Mouse (Mus musculus): ENCODE data around the gene Ppp1r3a. TPM values are rescaled to one million over a fixed set of nuclear protein-coding genes. Genes with fewer than 3 reads are reported as not detected.
A peak's percentile ranks its signal among the peaks of the same experiment; 100 is the strongest.
"Not testable (repeated sequence)": the region's sequence is repeated elsewhere in the genome, so short reads cannot be mapped to it uniquely, and the experiment has no call there.

Ppp1r3a gene
- polyA plus RNA-seq, 1 experiment from 2014 or later = 0.78 TPM

- H3K27me3 ChIP-seq (replicated peaks) = no peaks in the 10 kb centered on the region
- H3K4me3 ChIP-seq (replicated peaks) = no peak overlapping the region
- no peaks in the 10 kb centered on the region for H3K36me3 ChIP-seq
- no peak for ATAC-seq (ENCODE audit: insufficient read depth, low FRiP score, low read depth)
- H3K27ac ChIP-seq = no peak overlapping the region
- H3K4me1 ChIP-seq = no peaks in the 10 kb centered on the region
- no peak overlapping the region for H3K9ac ChIP-seq
- WGBS = 80% methylated on average over 6 of the region's 6 CpGs
- no peaks in the 10 kb centered on the region for H3K9me3 ChIP-seq
- no peak overlapping the region for H3K4me2 ChIP-seq
These were observed 34.8 kb downstream of the Ppp1r3a start for GRCm38 (mm10) chr6:14720110-14720771.

- Histone ChIP-seq H3K27me3 (replicated peaks) (no peaks in the 10 kb centered on the region), H3K4me1 (no peaks in the 10 kb centered on the region), H3K27ac (no peak overlapping the region), H3K9ac (no peak overlapping the region), H3K4me2 (no peak overlapping the region), H3K36me3 (no peaks in the 10 kb centered on the region), H3K4me3 (replicated peaks) (no peak overlapping the region), H3K9me3 (no peaks in the 10 kb centered on the region)
- peak; percentile 63; the same call in 1 of the 2 replicates for ATAC-seq (ENCODE audit: insufficient read depth, low FRiP score, low read depth)
- 71% methylated on average over 4 of the region's 4 CpGs for WGBS
These were observed 39.7 kb downstream of the Ppp1r3a start for GRCm38 (mm10) chr6:14715129-14715989.

GRCm38 (mm10) chr6:14712146-14712545 lies 42.9 kb downstream of the Ppp1r3a start:
- no peak overlapping the region for H3K27ac ChIP-seq
- WGBS = 30% methylated on average over 2 of the region's 2 CpGs

GRCm38 (mm10) chr6:14700030-14700429 lies 55.0 kb downstream of the Ppp1r3a start:
- Histone ChIP-seq H3K4me3 (replicated peaks) (no peak overlapping the region), H3K9me3 (no peaks in the 10 kb centered on the region), H3K9ac (no peak overlapping the region), H3K36me3 (no peaks in the 10 kb centered on the region), H3K4me2 (no peak overlapping the region), H3K27me3 (replicated peaks) (no peaks in the 10 kb centered on the region), H3K27ac (no peak overlapping the region), H3K4me1 (no peaks in the 10 kb centered on the region)
- no peak for ATAC-seq (ENCODE audit: insufficient read depth, low FRiP score, low read depth)

More at GRCm38 (mm10) chr6:14712146-14712545, 42.9 kb downstream of the Ppp1r3a start:
- no peak overlapping the region for H3K4me2 ChIP-seq
- no peak overlapping the region for H3K9ac ChIP-seq
- H3K4me1 ChIP-seq = no peaks in the 10 kb centered on the region
- H3K4me3 ChIP-seq (replicated peaks) = no peak overlapping the region
- no peak for ATAC-seq (ENCODE audit: insufficient read depth, low FRiP score, low read depth)
- no peaks in the 10 kb centered on the region for H3K36me3 ChIP-seq
- H3K27me3 ChIP-seq (replicated peaks) = no peaks in the 10 kb centered on the region
- no peaks in the 10 kb centered on the region for H3K9me3 ChIP-seq

GRCm38 (mm10) chr6:14679231-14679887 lies 75.7 kb downstream of the Ppp1r3a start:
- H3K4me3 ChIP-seq (replicated peaks); H3K36me3 ChIP-seq; H3K9ac ChIP-seq; ATAC-seq (ENCODE audit: insufficient read depth, low FRiP score, low read depth); H3K27me3 ChIP-seq (replicated peaks); H3K4me2 ChIP-seq; H3K4me1 ChIP-seq; H3K9me3 ChIP-seq; H3K27ac ChIP-seq: not testable (repeated sequence)
- WGBS = 87% methylated on average over 20 of the region's 20 CpGs

GRCm38 (mm10) chr6:14668966-14669365 lies 86.1 kb downstream of the Ppp1r3a start:
- 82% methylated on average over 2 of the region's 2 CpGs for WGBS
- not testable (repeated sequence) for H3K4me3 ChIP-seq (replicated peaks); H3K27me3 ChIP-seq (replicated peaks); H3K4me2 ChIP-seq; H3K27ac ChIP-seq; H3K9me3 ChIP-seq; H3K4me1 ChIP-seq; ATAC-seq (ENCODE audit: insufficient read depth, low FRiP score, low read depth); H3K36me3 ChIP-seq; H3K9ac ChIP-seq

GRCm38 (mm10) chr6:14667651-14668050 lies 87.4 kb downstream of the Ppp1r3a start:
- not testable (repeated sequence) for H3K27ac ChIP-seq; H3K9me3 ChIP-seq; H3K4me3 ChIP-seq (replicated peaks); H3K9ac ChIP-seq; H3K4me2 ChIP-seq; H3K4me1 ChIP-seq; H3K36me3 ChIP-seq; ATAC-seq (ENCODE audit: insufficient read depth, low FRiP score, low read depth); H3K27me3 ChIP-seq (replicated peaks)
- whole genome bisulfite sequencing = 74% methylated on average over 2 of the region's 2 CpGs

Other genes starting within 250 kb of the Ppp1r3a start
- 30.2 and 34.6 TPM in 2 replicates for gene Foxp2, start 146.1 kb upstream of the Ppp1r3a start, polyA plus RNA-seq (2015; fragmentation: Nextera tagmentation; extraction: Ambion mirVana)